Mouse (Mus musculus): Measurements from ENCODE around the gene A030003K21Rik. TPM values are rescaled to one million over a fixed set of nuclear protein-coding genes. Genes with fewer than 3 reads are reported as not detected.
"Not testable (repeated sequence)": the region's sequence is repeated elsewhere in the genome, so short reads cannot be mapped to it uniquely, and the experiment has no call there.

The A030003K21Rik gene
- not detected in 2 replicates for total RNA-seq (2012; rRNA removed)
- not detected in 2 replicates for total RNA-seq (2014; rRNA removed)
- not detected in 2 replicates for polyA plus RNA-seq (2012; ENCODE audit: insufficient read length, low read depth)

DNA sequence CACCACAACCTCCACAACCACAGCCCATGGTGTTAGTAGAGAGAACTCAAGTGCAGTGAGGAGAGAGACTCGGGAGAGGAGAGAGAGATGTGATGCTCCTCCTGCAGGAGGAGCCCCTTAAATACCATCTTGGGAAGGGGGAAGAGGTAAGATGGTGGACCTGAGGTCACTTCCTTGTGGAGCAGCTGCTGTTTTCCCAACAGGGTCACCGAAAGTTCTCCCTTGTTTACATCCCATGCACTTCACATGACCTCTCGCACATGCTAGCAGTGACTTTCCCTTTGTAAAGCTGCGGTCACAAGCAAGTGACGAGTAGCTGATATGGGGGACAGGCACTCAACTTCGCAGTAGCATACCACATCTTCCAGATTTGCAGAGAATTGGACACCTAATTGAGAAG is at the start of gene A030003K21Rik:
TSS of gene A030003K21Rik (minus strand) at position 94 of the 400 bp plus-strand sequence.
- H3K4me1 ChIP-seq (ENCODE audit: control insufficient read depth in 1 of 2, insufficient read depth in 2 of 2); H3K9me3 ChIP-seq (replicated peaks; ENCODE audit: low read length); H3K79me2 ChIP-seq (replicated peaks; ENCODE audit: control insufficient read depth, extremely low read depth, insufficient read depth, poor library complexity, severe bottlenecking); H3K9ac ChIP-seq (ENCODE audit: insufficient read depth, low read depth); H3K27me3 ChIP-seq (replicated peaks); dilution Hi-C loops (cut with MboI; ENCODE audit: extremely low pct_ligation_motif_present, extremely low pct_unique_long_range_greater_than_20kb, low sequenced_read_pairs); H3K36me3 ChIP-seq (replicated peaks in 1 of 2; ENCODE audit: control insufficient read depth in 1 of 2, insufficient read depth in 1 of 2, low read length in 1 of 2); H3K27ac ChIP-seq (ENCODE audit: insufficient read depth, low read depth); H3K4me2 ChIP-seq (ENCODE audit: insufficient read depth, low read depth, poor library complexity, severe bottlenecking); H3K4me3 ChIP-seq (replicated peaks in 1 of 3; ENCODE audit: low read depth in 2 of 3, low read length in 2 of 3, poor library complexity in 1 of 3); DNase-seq (ENCODE audit: extremely low read depth); in situ Hi-C loops (cut with MboI; ENCODE audit: low pct_ligation_motif_present, low pct_unique_long_range_greater_than_20kb, low sequenced_read_pairs): not testable (repeated sequence)

DNA sequence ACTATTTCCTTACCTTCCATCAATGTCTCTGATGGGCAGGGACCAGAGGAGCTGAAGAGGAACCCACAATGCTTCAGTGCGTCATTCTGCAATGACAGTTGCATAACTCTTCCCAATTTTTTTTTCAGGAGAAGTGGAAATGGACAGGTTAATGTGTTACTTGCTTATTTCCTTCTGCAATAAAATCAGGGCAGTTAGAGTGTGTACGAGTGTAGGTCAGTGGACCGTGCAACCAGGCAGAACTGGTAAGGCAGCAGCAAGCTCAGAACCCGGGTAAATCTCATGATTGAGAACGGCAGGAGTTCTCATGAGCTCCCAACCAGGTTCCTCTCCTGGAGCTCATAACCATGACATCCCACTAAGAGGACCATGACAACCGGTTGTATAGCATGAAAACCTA is 48.9 kb upstream of the A030003K21Rik start:
- Histone ChIP-seq H3K36me3 (replicated peaks in 1 of 2; ENCODE audit: control insufficient read depth in 1 of 2, insufficient read depth in 1 of 2, low read length in 1 of 2) (no peaks in the 10 kb centered on the region), H3K9ac (ENCODE audit: insufficient read depth, low read depth) (no peak overlapping the region), H3K27ac (ENCODE audit: insufficient read depth, low read depth) (no peak overlapping the region), H3K79me2 (replicated peaks; ENCODE audit: control insufficient read depth, extremely low read depth, insufficient read depth, poor library complexity, severe bottlenecking) (no peaks in the 10 kb centered on the region), H3K4me1 (ENCODE audit: control insufficient read depth in 1 of 2, insufficient read depth in 2 of 2) (peaks cover 0 to 8% of the 10 kb centered on the region in 2 experiments; a peak in 1 of 4 replicates), H3K9me3 (replicated peaks; ENCODE audit: low read length) (no peaks in the 10 kb centered on the region), H3K4me2 (ENCODE audit: insufficient read depth, low read depth, poor library complexity, severe bottlenecking) (no peak overlapping the region), H3K4me3 (replicated peaks in 1 of 3; ENCODE audit: low read depth in 2 of 3, low read length in 2 of 3, poor library complexity in 1 of 3) (no peak overlapping the region), H3K27me3 (replicated peaks) (no peaks in the 10 kb centered on the region)
- dilution Hi-C loops (cut with MboI; ENCODE audit: extremely low pct_ligation_motif_present, extremely low pct_unique_long_range_greater_than_20kb, low sequenced_read_pairs), result no loop called here
- DNase-seq (ENCODE audit: extremely low read depth), result no peak
- in situ Hi-C loops (cut with MboI; ENCODE audit: low pct_ligation_motif_present, low pct_unique_long_range_greater_than_20kb, low sequenced_read_pairs), result no loop called here
- no peak for TF ChIP-seq ZNF384 (IDR thresholded peaks at IDR 0.05; ENCODE audit: low read depth, low read length)
- TF ChIP-seq CHD1 (IDR thresholded peaks at IDR 0.05; ENCODE audit: low read depth, low read length), result no peak
- TF ChIP-seq UBTF (IDR thresholded peaks at IDR 0.05; ENCODE audit: low read depth, low read length), result no peak
- TF ChIP-seq USF1 (IDR thresholded peaks at IDR 0.05; ENCODE audit: low read depth, low read length), result no peak
- TF ChIP-seq TCF12 (IDR thresholded peaks at IDR 0.05; ENCODE audit: low read depth, low read length), result no peak
- TF ChIP-seq RCOR1 (conservative IDR thresholded peaks at IDR 0.05; ENCODE audit: low read depth, low read length), result no peak
- TF ChIP-seq POLR2A (IDR thresholded peaks at IDR 0.05; ENCODE audit: low read depth, low read length), result no peak
- TF ChIP-seq RAD21 (IDR thresholded peaks at IDR 0.05; ENCODE audit: low read depth, low read length), result no peak
- no peak for TF ChIP-seq GABPA (IDR thresholded peaks at IDR 0.05; ENCODE audit: insufficient replicate concordance, low read depth, low read length)
- no peak for TF ChIP-seq NRF1 (IDR thresholded peaks at IDR 0.05; ENCODE audit: low read depth, low read length)
- TF ChIP-seq MAZ (IDR thresholded peaks at IDR 0.05; ENCODE audit: low read depth, low read length), result no peak
- no peak for TF ChIP-seq BHLHE40 (IDR thresholded peaks at IDR 0.05; ENCODE audit: low read depth, low read length)
- no peak for TF ChIP-seq JUN (IDR thresholded peaks at IDR 0.05; ENCODE audit: insufficient read depth, low read depth, low read length)
- TF ChIP-seq MYC (IDR thresholded peaks at IDR 0.05; ENCODE audit: low read depth, low read length), result no peak
- no peak for TF ChIP-seq ETS1 (conservative IDR thresholded peaks at IDR 0.05; ENCODE audit: low read depth, low read length)
- no peak for TF ChIP-seq ELF1 (IDR thresholded peaks at IDR 0.05; ENCODE audit: low read depth, low read length)
- TF ChIP-seq E2F4 (IDR thresholded peaks at IDR 0.05; ENCODE audit: insufficient replicate concordance, low read depth, low read length), result no peak
- no peak for TF ChIP-seq IRF4 (IDR thresholded peaks at IDR 0.05; ENCODE audit: low read depth, low read length)
- TF ChIP-seq MAX (IDR thresholded peaks at IDR 0.05; ENCODE audit: low read length), result no peak
